Mouse (Mus musculus) v-Abl transformed pro-B cells (cell line): ENCODE measurements around the gene Lax1.

Experiments used
- in situ Hi-C, 2 experiments: fragments of 400-800 bp; cut with MboI; formaldehyde crosslinking; loops; one replicate each; pipeline ENCODE4 v1.15.1; 2025; ENCODE audit not compliant: unreplicated experiment in 2 of 2

The Lax1 gene

DNA sequence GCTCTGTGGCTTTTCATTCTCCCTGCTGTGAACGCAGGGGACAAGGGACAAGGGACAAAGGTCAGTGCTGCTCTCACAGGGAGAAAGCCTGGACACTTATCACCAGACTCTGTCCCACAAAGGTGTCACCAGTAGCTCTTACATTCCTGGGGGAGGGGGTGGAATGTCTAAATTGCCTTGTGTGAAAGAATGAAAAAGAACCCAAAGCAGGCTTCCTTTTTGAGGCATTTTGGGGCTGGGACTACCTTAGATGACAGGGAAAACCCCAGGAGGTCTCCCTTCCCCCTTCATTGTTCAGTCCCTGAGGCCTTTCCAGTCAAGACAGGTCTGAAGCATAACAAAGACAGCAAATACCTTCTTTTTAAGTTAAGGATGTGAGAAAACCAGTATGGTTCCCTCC, 4.4 kb upstream of the Lax1 start:
- in situ Hi-C loops, result loop anchor here in 1 of 2 experiments (10.0 kb wide), 2 partner anchors 370 to 680 kb away; no protein-coding TSS in a partner anchor

DNA sequence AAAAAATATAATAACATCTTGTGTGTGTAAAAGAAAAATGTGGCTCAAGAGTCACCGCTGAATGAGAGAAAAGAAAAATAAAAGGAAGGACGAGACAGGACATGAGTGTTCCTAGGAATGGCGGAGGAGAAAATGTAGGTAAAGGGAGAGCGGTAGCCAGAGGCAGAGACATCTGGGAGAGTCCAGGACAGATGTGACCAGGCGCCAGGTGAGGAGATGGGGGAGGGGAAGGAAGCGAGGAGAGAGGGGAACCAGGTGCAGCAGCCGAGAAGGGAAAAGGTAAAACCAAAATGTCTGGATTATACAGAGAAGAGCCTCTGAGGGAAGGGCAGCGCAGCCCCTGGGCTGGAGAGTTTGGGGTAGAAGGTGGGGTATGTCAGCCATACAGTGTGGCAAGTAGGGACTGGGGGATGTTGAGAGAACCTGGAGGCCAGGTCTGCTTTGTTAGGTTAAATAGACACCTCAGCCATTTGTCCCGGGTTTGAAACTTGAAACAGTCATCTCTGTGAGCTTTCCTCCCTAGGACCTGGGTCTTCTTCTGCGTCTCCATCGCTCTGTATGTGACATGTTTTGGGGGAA, 3.7 kb upstream of the Lax1 start:
- in situ Hi-C loops, result loop anchor here in 1 of 2 experiments (10.0 kb wide), 2 partner anchors 371 to 679 kb away; no protein-coding TSS in a partner anchor

DNA sequence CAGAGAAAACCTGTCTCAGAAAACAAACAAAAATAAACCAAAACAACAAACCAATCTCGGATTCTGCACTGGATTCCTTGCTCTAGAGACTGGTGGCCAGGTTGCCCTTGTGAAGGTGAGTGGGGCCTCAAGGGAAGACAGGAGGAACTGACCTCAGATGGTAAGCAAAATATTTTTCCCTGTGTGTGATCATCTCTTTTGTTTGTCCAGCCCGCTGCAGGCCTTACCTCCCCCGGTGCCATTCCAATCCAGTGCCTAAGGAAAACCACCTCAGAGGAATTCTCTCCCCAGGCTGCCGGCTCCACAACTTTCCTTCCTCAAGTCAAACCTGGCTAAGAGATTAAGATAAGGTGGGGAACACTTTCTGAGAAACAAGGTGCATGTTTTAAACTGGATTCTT, 2.3 kb upstream of the Lax1 start:
- in situ Hi-C loops, result loop anchor here in 1 of 2 experiments (10.0 kb wide), 2 partner anchors 373 to 677 kb away; no protein-coding TSS in a partner anchor

DNA sequence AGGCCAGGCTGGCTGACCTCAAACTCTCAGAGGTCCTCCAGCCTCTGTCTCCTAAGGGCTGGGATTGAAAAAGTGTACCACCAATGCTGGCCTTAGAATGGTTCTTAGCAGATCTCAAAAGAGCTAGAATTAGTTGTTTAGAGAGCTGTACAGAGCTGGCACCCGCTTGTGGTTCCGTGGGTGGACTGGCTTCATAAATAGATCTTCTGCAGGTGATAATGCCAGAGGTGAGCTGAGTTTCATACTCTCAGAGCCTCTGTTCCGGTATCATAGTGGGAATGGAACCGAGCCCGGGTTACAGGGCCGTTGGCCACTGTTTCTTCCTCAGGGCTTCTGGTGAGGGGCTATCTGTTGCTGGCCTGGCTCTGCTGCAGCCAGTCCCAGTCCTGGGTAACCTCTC, 1.1 kb upstream of the Lax1 start:
- in situ Hi-C loops, result loop anchor here in 1 of 2 experiments (10.0 kb wide), 2 partner anchors 374 to 676 kb away; no protein-coding TSS in a partner anchor

DNA sequence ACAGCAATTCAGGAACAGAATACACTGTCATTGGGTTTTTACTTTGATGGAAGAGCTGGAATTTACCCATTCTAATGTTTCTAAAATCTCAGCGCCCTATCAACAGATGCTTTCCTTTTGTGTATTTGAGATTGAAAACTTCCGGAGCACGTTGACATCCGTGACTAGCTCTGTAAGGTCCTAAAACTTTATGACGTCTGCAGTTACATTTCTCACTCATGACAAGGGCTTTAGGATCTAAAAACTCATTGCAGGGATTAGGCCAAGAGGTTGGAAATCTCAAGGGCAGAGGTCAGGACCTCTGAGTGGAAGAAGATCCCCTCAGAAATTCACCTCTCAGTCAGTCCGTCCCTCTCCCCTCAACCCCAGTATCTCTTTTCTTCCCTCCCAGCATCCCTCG, 1.6 kb downstream of the Lax1 start:
- in situ Hi-C loops, result no loop called here

DNA sequence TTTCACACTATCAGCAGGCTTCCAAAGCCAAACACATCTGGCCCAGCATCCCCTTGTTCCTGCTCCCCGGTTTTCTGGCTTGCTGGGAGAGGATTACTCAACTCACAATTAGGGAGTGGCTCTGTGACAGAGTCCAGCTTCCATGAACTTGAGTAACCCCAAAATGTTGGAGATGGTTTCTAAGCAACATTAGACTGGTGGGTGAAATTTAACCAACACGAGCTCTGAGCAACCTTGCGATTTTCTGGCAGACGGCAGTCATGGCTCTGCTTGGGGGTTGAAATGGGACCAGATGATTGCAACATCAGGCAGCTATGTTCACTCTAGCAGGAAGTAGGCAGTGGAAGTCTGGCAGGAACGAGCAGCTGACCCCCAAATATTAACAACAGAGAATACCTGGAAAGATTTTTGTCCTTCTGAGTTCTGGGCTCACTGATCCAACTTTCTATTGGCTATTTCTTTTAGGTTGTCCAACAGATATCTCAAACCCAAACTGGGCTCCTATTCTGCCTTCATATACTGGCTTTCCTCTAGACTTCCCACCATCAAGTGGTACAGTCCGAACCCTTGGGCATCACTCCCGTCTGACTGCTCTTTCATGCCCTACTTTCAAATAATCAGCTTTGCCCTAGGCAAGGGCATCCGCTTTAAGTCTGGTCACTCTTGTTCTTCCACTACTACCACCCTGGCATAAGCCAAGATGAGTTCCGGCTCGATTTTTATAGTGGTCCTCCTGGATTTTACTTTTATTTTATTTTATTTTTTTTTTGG, 4.0 kb downstream of the Lax1 start:
- in situ Hi-C loops, result no loop called here

DNA sequence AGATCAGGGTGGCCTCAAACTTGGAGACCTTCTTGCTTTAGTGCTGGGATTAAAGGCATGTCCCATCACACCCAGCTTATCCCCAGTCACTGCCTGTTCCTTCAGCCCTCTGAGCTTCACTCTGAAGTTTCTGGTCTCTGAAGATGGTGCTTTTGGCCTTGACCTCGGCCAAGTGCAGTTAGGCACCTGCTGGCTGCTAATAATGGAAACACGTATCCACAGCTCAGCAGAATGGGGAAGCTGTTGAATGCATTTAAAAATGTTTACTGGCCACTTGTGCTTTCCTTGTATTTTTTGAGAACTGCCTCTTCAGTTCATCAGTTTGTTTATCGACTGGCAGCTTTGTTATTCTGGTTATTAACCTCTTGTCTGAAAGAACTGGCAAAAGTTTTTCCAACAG, 18.1 kb downstream of the Lax1 start:
- in situ Hi-C loops, result loop anchor here in 1 of 2 experiments (25.0 kb wide), 1 partner anchor 1660 kb away; the partner anchor contains the start of gene Elk4

DNA sequence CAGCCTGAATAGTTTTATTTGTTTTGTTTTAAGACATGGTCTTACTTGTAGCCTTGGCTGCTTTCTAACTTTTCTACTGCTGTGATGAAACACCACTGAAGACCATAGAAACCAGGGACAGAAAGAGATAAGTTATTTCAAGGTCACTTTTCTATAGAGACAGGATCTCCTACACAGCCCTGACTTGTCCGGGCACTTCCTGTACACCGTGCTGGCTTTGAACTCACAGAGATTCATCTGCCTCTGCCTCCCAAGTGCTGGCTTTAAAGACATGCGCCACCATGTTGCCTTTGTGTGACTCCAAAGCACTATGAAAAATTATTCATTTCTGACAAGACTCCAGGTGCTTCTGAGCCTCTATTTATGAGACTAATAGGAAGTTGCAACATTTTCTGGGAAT, 18.6 kb downstream of the Lax1 start:
- in situ Hi-C loops, result loop anchor here in 1 of 2 experiments (25.0 kb wide), 1 partner anchor 1659 kb away; the partner anchor contains the start of gene Elk4

DNA sequence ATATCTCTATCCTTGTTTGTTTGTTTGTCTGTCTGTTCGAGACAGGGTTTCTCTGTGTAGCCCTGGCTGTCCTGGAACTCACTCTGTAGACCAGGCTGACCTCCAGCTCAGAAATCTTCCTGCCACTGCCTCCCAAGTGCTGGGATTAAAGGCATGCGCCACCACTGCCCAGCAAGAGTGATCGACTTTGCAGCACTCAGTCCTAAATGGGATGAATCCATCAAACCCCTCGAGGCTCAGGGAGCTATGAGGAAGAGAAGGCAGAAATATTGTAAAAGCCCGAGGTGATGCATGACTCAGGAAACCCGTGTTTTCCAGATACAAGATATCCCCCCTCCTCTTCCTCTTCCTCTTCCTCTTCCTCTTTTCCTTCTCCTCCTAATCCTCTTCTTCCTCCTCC, 19.1 kb downstream of the Lax1 start:
- in situ Hi-C loops, result loop anchor here in 1 of 2 experiments (25.0 kb wide), 1 partner anchor 1658 kb away; the partner anchor contains the start of gene Elk4

DNA sequence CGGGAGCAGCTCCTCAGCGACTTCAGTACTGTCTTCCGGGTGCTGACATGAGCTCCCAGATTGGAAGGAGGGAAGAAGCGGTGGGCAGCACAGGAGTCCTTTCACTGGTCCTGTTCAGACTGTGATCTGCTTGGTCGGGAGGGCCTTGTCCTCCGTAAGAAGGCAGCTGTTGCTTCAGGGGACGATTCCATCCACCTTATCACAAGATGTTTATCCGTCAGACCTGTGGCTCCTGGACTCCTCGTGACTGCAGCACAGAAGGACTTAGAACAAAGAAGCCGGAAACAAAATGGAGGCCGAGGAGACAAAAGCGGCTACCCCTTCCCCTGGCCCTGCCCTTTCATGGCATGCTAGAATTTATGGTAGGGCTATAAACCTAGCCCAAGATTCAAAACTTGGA, 19.7 kb downstream of the Lax1 start:
- in situ Hi-C loops, result loop anchor here in 1 of 2 experiments (25.0 kb wide), 1 partner anchor 1658 kb away; the partner anchor contains the start of gene Elk4

DNA sequence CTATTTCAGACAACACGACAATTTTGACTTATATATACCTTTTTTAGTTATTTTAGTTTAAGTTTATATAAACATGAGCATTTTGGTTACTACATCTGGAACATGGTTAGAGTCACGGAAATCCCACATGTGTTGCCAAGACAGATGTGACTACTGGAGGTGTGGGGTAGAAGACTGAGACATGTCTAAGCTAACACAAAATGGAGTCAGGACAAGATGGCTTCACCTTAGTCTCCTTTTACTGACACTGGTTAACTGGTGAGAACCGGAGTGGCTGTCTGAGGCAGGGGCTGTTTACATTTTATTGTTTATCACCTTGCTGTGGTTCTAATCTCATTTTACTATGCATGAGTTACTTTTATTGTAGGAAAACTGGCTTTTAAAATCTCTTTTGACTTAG, 21.3 kb downstream of the Lax1 start:
- in situ Hi-C loops, result loop anchor here in 1 of 2 experiments (25.0 kb wide), 1 partner anchor 1656 kb away; the partner anchor contains the start of gene Elk4

DNA sequence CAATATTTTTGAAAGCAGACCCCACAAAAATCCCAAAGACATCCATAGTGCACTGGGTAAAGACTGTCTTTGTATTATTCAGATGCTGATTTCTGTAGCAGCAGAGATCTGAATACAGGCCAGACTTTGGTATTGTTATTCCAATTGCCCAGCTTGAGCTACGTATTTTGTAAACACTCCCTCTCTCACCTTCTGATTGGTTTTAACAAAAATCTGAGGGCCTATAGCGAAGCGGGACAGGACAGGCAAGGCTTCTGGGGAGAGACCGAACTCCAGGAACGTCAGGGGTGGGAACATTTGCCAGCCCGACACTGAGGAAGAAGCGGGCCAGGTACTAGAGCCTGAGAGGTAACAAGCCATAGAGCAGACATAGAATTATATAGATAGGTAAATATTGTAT, 22.2 kb downstream of the Lax1 start:
- in situ Hi-C loops, result loop anchor here in 1 of 2 experiments (25.0 kb wide), 1 partner anchor 1655 kb away; the partner anchor contains the start of gene Elk4

DNA sequence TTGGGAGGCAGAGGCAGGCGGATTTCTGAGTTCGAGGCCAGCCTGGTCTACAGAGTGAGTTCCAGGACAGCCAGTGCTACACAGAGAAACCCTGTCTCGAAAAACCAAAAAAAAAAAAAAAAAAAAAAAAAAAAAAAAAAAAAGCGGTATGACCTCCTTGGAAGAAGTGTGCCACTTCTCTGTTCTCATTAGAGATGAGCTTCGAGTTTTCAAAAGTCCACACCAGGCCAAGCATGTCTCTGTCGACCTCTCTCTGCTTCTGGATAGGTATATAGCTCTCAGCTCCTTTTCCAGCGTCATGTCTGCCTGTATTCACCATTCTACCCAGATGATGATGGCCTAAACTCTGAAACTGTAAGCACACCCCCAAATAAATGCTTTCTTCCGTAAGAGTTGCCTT, 24.2 kb downstream of the Lax1 start:
- in situ Hi-C loops, result loop anchor here in 1 of 2 experiments (25.0 kb wide), 1 partner anchor 1653 kb away; the partner anchor contains the start of gene Elk4

DNA sequence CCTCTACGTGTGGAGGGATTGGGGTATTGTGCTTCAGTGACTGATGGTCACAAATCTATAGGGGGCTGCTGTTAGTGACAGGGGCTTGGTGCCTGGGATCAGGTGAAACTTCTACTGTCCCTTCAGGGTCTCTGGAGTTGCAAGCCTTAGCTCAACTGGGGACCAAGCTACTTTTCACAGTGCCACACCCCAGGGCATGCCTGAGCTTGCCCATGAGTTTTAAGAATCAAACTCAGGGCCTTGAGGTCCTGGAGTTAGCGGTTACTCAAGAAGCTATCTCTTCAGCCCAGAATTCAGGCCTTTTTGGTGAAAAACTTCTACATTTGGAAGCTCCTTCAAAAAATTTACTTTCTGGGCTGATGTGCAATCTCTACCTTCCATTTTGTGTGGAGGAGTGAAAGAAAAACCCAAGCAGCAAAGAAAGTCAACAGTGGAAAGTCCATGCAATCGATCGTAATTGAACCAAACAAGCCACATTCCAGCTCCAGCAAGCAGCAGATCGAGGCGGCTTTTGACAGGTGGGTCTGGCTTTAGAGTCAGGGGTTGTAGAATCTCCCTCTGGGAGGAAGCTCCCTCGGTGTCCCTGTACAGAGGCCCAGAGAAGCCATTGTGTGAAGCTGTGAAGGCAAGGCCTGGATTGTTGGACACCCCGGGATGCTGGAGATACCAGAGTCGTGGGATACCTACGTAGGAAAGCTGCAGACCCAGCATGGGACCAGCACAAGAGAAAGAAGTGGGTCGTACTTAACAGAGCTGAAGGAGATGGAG, 25.5 kb downstream of the Lax1 start:
- in situ Hi-C loops, result loop anchor here (5.0 to 25.0 kb wide), 2 partner anchors 38 to 1652 kb away; partner anchors contain the start of gene Elk4 (in 1 of the 2)

DNA sequence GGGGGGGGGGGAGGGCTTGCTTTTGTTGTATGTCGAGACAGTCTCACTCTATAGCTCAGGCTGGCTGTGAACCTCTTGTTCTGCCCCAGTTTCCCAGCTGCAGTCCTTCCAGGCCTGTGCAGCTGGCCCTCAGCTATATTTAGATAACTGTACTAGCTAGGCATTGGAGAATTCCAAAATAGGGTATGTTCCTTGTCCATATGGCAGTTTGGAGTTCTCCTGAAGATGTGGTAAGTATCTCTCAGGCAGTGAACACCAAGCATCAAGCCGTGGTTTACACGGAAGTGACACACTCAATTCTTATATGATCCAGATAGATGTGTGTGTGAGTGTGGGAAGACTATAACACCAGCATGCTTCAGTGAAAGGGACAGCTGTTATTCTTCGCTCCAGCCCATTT, 26.5 kb downstream of the Lax1 start:
- in situ Hi-C loops, result loop anchor here (5.0 to 25.0 kb wide), 2 partner anchors 39 to 1651 kb away; partner anchors contain the start of gene Elk4 (in 1 of the 2)

DNA sequence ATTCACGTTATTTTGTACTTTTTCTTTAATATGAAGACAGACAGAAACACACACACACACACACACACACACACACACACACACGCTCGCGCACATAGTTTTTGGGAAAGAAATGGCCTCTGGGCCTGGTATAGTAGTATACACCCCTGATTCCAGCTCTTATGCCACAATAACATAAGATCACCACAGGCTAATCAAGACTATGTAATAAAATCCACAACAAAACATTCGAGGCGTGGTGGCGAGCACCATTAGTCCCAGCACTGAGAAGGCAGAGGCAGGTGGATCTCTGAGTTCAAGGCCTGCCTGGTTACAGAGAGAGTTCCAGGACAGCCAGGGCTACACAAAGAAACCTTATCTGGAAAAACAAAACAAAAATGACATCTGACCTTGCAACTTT, 27.0 kb downstream of the Lax1 start:
- in situ Hi-C loops, result loop anchor here (5.0 to 25.0 kb wide), 2 partner anchors 39 to 1651 kb away; partner anchors contain the start of gene Elk4 (in 1 of the 2)

DNA sequence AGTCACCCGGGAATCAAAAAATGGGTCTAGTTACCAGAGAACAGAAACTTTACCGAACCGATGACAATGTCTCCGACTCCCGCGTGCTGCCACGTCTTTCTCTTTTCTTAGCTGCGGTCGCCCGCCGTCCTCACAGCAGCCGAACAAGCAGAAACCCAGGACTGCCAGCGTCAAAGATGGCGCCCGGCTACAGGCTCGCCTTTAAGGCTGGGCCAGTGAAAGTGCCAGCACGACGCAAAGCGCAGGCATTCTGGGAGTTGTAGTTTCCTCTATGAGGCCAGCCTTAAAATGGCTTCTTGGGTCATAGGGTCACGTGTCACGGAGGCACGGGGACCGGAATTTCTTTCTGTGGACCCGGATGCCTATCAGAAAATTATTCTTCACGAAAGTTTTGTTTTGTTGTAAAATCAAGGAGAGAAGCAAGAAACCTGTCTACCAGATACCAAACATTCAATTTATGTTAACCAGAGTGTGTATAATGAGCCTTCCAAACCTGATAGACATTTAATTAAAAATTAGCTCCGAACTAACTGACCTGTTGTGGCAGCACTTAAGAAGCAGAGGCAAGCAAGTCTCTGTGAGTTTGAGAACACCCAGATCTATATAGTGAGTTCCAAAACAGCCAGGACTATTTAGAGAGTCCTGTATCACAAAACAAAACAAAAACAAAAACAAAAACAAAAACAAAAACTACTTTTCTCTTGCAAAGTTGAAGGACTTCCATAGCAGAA, 28.5 kb downstream of the Lax1 start, which contains the start of gene Gm38394:
Gene Gm38394 (minus strand): TSS at position 116 of the 731 bp plus-strand sequence.
- in situ Hi-C loops, result loop anchor here (5.0 to 25.0 kb wide), 2 partner anchors 41 to 1649 kb away; partner anchors contain the start of gene Elk4 (in 1 of the 2)

DNA sequence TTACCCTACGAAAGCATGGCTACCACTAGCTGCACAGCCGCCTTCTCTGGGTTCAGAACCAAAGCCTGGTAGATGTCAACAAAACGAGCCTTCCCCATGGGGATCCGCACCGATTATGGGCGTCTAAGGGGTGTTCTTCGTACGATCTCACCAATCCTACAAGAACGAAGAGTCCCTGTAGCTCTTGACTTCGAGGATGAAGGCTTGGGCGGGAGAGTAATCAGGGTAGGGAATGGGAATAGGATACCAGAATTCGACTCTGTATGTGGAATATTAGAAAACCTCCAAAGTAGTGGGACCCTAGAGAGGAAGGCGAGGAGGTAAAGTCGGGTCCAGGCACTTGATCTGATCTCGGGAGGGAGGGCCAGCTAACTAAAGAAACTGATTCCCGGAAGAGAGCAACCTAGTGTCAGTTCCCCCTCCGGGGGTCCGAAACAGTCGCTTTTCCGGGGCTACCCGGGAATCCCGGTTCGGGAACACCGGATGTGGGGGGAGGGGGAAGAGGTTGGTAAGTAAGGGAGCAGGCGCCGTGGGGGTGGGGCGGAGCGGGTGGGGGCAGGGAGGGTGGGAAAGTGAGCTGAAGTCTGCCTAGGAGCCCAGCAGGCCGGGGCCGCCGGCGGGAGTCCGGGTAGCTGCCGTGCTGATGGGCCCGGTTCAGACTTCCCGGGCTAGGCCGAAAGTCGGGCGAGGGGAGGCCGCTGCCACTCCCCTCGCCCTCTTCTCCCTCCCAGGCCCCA, 29.3 kb downstream of the Lax1 start, which contains the start of gene Zbed6:
Gene Zbed6 (minus strand): TSS at position 420 of the 737 bp plus-strand sequence.
- in situ Hi-C loops, result loop anchor here (5.0 to 25.0 kb wide), 2 partner anchors 42 to 1648 kb away; partner anchors contain the start of gene Elk4 (in 1 of the 2)
